Mouse (Mus musculus) thymus, adult 2 months (tissue): Measurements from ENCODE around the gene Slc6a4.

Experiments used
- CTCF ChIP-seq: fragments of 200-500 bp; IDR thresholded peaks from 2 replicates; pipeline ENCODE4 v1.5.1; 2012; ENCODE audit warnings: mild to moderate bottlenecking, control low read depth, low read length, moderate library complexity, borderline replicate concordance; ENCODE audit not compliant: control insufficient read depth, poor library complexity, insufficient read depth; ENCODE audit errors: extremely low read depth
- POLR2A ChIP-seq: fragments of 200-500 bp; IDR thresholded peaks from 2 replicates; pipeline ENCODE4 v1.6.1; 2012; ENCODE audit warnings: mild to moderate bottlenecking, low read length, control low read depth, moderate library complexity; ENCODE audit not compliant: control insufficient read depth, poor library complexity, insufficient read depth; ENCODE audit errors: extremely low read depth

- TF ChIP-seq CTCF (no peak), POLR2A (no peak)
Measured at GRCm38 (mm10) chr11:77041891-77042290, 43.5 kb downstream of the Slc6a4 start.
